Mouse (Mus musculus): ENCODE measurements around the gene Spg7.
"Not testable (repeated sequence)": the region's sequence is repeated elsewhere in the genome, so short reads cannot be mapped to it uniquely, and the experiment has no call there.

The Spg7 gene

DNA sequence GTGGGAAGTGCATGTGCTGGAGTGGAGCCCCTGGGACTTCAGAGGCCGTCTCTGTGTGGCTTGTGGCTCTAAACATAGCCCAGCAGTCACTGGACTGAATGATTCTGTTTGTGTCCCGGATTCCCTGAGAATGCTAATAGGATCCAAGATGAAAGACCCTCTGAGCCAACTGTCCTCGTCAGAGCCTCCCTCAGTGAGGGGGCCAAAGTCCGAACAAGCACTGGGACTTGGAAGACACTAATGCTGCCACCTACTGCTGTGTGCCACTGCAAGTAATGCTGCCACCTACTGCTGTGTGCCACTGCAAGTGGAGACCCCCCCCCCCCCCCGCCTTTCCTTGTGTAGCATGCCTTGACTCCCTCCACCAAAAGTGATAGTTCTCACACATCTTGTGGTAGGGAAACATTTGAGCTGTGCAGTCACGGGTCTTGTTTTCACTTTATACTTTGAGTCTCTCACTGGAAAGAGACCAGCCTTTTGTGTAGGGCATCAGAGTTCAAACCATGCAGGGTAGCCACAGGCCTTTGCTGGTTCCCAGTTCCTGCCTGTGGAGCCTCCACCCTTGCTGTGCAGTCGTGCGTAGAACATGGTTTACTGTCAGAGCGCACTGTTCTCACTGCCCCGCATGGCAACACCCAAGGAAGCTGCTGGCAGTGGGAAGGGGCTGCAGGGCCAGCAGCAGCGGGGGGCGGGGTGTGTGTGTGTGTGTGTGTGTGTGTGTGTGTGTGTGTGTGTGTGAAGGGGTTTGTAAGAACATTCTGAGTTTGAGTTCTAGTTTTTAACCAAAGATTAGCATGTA, 35.2 kb downstream of the Spg7 start:
- DNase-seq (ENCODE audit: low spot score in 2 of 2), result no peak

DNA sequence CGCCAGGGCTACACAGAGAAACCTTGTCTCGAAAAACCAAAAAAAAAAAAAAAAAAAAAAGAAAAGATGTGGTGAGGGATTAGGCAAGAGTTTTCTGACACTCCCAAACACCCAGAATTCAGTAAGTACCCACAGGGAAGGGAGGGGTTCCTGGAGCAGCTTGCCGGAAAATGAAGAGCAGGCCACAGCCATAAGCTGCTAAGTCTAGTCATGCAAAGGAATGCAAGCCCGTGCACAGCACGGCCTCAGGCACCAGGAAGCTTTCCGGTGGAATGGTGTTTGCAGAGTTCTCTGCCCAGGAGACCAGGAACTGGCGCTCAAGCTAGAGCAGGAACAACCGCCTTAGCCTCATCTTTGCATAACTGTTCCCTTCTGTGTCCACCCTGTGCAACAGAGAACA, 37.5 kb downstream of the Spg7 start:
- DNase-seq (ENCODE audit: low spot score in 2 of 2), result peak in 1 of 2 experiments; percentile 44

GRCm38 (mm10) chr8:123101244-123101643, 38.5 kb downstream of the Spg7 start:
- DNase-seq (ENCODE audit: low spot score in 2 of 2), result no peak

DNA sequence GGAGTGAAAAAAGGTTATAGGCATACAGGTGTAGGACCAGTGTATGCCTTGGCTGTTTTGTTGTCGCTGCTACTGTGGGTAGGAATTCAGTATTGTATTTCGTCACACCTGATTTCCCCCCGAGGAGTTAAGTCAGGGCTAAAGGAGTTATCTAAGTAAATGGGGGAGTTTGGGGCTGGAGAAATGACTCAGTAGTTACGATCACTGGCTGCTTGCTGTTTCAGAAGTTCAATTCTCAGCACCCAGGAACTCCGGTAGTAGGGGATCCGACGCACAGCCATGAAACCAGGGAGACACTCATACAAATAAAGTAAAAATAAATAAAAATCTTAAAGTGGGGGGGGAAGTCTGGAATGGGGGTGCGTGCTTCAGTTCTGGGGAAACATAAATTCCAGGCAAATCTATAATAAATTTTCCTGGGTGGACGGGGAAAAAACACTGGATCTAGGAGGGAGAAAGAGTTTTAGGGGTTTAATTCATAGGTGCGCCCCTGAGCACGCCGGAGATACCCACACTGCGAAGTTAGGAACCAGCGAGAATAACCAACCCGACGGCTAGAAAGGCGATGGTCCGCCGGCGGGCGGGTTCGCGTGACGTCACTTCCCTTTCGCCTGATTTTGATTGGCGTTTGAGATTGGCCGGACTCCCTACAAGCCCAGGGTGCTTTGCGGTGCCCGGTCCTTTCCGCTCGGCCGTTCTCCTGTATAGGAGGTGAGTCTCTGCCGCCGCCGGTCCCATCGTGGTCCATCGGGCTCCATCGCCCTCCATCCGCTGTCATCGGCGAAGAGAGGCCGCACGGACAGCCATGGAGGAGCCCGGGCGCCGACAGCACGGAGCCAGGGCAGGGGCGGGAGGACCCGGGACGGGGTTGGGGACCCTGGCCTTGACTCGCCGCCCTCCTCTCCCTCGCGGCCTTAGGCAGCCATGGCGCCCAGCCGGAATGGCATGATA, 39.3 kb downstream of the Spg7 start, which contains the start of gene Rpl13:
TSS of gene Rpl13 (plus strand) at position 616 of the 951 bp plus-strand sequence.
- DNase-seq (ENCODE audit: low spot score in 2 of 2), result peak; percentile 94 to 97

DNA sequence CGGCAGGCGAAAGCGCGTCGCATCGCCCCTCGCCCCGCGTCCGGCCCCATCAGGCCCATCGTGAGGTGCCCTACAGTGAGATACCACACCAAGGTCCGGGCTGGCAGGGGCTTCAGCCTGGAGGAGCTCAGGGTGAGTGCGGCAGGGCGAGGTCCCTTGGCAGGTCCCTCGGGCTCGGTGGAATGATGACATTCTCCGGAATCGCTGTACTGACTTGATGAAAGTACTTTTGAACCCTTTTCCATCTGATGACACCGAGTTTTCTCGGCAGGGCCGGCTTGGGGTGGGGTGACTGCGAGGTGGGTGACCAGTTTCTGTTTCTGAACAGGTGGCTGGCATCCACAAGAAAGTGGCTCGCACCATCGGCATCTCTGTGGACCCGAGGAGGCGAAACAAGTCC, 40.1 kb downstream of the Spg7 start:
- not testable (repeated sequence) for DNase-seq (ENCODE audit: low spot score in 2 of 2)

DNA sequence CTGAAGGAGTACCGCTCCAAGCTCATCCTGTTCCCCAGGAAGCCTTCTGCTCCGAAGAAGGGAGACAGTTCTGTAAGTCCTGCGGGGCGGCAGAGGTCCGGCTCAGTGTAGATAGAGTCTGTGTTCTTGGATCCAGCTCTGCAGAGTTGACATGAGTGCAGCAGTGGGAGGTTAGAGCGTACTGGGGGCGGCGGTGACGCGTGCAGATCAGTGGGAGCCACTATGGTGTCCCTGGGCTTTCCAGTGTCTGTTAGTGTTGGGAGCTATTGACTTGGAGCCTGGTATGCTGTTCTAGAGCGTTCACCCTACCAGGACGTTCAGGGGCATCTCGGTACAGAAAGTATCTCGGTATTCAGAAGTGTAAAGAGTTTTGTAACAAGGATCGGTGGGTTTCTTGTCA, 40.5 kb downstream of the Spg7 start:
- DNase-seq (ENCODE audit: low spot score in 2 of 2), result no peak

DNA sequence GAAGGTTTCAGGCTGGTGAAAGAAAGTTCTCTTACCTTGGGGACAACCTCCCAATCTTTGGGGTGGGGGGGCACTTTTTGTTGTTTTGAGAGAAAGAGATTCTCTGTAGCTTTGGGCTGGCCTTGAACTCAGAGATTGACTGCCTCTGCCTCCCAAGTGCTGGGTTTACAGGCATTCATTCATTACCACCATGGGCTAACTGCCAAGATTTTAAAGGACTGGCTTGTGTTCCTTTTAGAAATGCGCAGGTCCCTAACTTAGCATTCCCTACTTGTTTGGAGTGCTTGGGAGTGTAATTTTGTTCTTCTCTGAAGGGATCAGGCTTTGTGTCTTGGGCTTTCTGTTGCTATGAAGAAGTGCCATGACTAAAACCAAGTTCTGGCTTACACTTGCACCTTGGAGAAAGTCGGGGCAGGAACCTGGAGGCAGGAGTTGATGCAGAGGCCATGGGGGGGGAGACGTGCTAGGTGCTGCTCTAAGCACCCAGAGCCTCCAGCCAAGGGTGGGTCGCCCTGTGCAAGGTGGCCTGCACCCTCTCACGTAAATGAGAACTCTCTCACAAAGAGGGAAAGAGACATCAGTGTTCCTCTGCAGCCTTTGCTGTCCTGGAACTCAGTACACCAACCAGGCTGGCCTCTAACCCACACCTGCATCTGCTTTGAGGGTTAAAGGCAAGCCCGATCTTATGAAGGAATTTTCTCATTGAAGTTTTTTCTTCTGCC, 41.5 kb downstream of the Spg7 start:
- DNase-seq (ENCODE audit: low spot score in 2 of 2), result no peak

DNA sequence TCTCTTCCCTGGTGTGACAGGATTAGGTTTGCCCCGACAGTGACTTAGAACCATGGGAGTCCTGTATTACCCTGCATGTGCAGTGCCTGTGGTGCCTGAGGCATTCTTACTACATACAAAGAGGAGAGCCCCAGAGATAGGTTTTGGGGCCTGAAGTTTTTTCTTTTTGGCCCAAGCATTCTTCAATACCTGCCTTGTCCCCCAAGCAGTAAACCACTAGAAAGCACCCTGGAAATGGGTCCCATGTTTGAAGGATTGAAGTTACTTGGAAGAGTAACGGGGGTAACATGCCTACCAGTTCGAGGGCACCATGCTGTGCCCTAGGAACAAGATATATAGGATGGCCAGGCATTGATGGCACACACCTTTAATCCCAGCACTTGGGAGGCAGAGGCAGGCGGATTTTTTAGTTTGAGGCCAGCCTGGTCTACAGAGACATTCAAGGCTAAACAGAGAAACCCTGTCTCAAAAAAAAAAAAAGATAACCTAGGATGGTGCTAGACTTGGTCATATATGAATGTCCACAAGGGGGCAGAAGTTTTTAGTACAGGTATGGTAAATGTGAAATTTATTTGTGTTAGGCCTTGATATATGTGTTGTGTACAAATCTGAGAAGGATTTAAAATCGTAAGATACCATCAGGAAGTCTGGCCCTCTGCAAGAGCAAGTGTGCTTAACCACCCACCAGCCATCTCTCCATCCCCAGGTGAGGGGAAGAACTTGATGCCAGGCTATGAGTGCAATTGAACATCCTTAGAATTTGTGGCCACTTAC, 43.0 kb downstream of the Spg7 start:
- no peak for DNase-seq (ENCODE audit: low spot score in 2 of 2)

GRCm38 (mm10) chr8:123106531-123106930, 43.8 kb downstream of the Spg7 start:
- DNase-seq (ENCODE audit: low spot score in 2 of 2), result no peak

- DNase-seq (ENCODE audit: low spot score in 2 of 2), result no peak
These were observed 45.3 kb downstream of the Spg7 start for GRCm38 (mm10) chr8:123108010-123108409.

DNA sequence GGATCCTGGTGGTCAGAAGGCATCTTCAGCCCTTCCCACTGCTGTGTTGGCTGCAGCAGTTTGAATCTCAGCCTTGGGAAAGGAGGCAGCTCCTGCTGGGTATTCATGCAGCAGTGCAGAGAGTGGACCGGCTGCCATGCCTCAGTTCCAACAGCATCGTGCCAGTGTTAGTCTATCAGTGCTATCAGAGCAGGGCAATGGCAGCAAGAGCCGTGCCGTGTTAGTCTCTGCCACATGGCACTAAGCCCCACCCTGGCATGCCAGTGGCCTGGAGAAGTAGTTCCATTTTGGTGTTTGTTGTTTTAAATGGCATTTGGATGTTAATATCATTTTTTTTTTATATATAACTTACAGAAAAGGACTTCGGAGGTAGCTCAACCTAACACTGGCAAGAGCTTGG, 46.2 kb downstream of the Spg7 start:
- no peak for DNase-seq (ENCODE audit: low spot score in 2 of 2)

DNA sequence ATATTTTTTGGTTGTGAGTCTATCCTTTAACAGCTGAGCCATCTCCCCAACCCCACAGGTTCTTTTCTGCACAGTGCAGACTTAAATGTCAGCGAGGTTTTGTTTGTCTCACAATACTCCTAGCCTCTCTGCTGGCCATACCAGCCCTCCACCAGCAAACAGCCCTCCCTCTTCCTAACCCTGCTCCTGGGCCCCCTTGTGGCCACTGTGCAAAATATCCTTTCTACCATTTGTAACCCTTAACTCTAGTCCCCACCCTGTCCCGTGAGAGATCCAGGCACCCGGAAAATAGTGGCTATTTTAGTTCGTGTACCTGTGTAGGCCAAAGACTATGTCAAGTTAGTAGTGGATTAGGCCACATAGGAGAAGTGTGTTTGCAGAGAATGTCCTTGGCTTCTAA, 47.9 kb downstream of the Spg7 start:
- no peak for DNase-seq (ENCODE audit: low spot score in 2 of 2)

- DNase-seq (ENCODE audit: low spot score in 2 of 2), result no peak
These were observed 50.1 kb downstream of the Spg7 start for GRCm38 (mm10) chr8:123112892-123113291.

- no peak for DNase-seq (ENCODE audit: low spot score in 2 of 2)
These were observed 51.2 kb downstream of the Spg7 start for GRCm38 (mm10) chr8:123113908-123114469.

- no peak for DNase-seq (ENCODE audit: low spot score in 2 of 2)
These were observed 51.9 kb downstream of the Spg7 start for GRCm38 (mm10) chr8:123114644-123115043.

DNA sequence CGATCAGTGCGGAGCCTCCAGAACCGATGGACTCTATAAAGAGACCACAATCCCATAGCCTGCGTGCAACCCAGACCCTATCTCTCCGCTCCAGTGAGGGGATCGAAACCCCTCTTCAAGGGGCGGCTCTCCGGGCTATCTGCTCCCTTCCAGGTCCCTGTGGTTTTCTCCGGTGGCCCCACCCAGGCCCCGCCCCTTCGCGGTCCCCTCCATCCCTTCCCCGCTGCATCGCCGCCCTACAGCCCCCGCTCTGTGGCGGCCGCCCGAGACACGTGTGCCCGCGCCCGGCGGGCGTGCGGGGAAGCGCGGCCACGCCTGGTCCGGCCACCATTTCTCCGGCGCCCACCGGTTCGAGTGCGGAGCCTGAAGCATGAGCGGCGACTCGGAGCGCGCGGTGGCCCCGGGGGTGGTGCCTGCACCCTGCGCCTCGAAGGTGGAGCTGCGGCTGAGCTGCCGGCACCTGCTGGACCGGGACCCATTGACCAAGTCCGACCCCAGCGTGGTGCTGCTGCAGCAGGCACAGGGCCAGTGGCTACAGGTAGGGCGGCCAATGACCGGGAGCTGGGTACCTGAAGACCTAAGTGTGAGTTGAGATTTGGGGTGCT, 54.5 kb downstream of the Spg7 start, which contains the start of gene Cpne7:
TSS of gene Cpne7 (plus strand) at position 248 of the 605 bp plus-strand sequence.
- DNase-seq (ENCODE audit: low spot score in 2 of 2), result no peak

GRCm38 (mm10) chr8:123117744-123118143, 55.0 kb downstream of the Spg7 start:
- no peak for DNase-seq (ENCODE audit: low spot score in 2 of 2)

- no peak for DNase-seq (ENCODE audit: low spot score in 2 of 2)
These were observed 59.3 kb downstream of the Spg7 start for GRCm38 (mm10) chr8:123122059-123122458.

GRCm38 (mm10) chr8:123122670-123123069, 59.9 kb downstream of the Spg7 start:
- no peak for DNase-seq (ENCODE audit: low spot score in 2 of 2)

- peak; percentile 35 to 58 for DNase-seq (ENCODE audit: low spot score in 2 of 2)
These were observed 63.6 kb downstream of the Spg7 start for GRCm38 (mm10) chr8:123126193-123126816.

Data from urinary bladder, adult 18-20 months (tissue).